ENCODE assay signal across 8 mouse cellular contexts in the genomic region with DNA sequence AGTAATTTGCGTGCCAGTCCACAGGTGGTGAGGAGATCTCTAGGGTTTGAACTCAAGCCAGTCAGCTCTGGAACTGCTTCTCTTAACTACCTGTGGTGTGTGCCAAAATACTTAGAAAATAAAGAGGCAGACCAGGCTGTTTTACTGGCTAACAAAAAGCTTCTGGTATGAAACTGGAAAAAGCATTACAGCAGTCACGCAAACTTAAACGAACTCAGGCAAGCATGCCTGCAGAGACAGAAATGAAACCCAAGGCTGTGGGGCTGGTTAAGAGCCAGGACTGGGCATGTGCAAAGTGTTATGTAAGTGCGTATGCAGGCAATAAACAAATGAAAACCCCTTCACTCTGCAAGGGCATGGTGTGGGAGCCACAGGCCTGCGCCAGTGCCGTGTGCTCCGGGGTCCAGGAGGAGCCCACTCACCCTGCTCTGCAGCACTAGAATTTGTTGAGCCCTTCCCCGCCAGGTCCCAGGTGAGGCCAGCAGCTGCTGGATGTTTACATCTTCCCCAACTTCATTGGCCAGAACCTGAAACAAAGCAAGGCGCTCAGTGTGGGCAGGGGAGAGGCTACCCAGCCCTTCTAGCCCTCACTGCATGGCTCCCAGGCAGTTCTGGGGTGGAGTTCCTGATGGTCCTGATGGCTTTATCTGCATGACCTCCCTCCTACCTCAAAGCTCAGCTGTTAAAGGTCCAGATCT. TPM values are rescaled to one million over a fixed set of nuclear protein-coding genes. Genes with fewer than 3 reads are reported as not detected.
DNase-seq lines count a peak whose midpoint lies in the region; ATAC-seq and TF ChIP-seq lines count a peak whose summit lies in the region.

No protein-coding gene starts in this region.

- no peaks in the 10 kb centered on the region for H3K27me3 ChIP-seq in midbrain, embryonic 15.5 days (replicated peaks)
- H3K27me3 ChIP-seq in thymus, adult 2 months (ENCODE audit: control insufficient read depth, insufficient read depth, low read length), result no peaks in the 10 kb centered on the region

- DNase-seq in adrenal gland, adult 2 months, result peak; percentile 63
- no peak for DNase-seq in adrenal gland, postnatal 4 days (ENCODE audit: low spot score in 2 of 2)
- DNase-seq in layer of hippocampus, adult 2 months (ENCODE audit: low spot score in 2 of 2), result peak; percentile 43 to 61
- no peak for DNase-seq in layer of hippocampus, postnatal 25 days (ENCODE audit: extremely low spot score in 1 of 2, low spot score in 1 of 2)
- peak; percentile 36 to 38 for DNase-seq in cerebellum, postnatal 36 days
- DNase-seq in left cerebral cortex, adult 18-20 months (ENCODE audit: low spot score in 2 of 2), result no peak
- DNase-seq in thymus, adult 2 months, result no peak

- WGBS in midbrain, embryonic 15.5 days, result 77% methylated on average over 9 of the region's 9 CpGs
- 87% methylated on average over 9 of the region's 9 CpGs for WGBS in thymus, adult 2 months

- no peak overlapping the region for H3K4me3 ChIP-seq in layer of hippocampus, adult 2 months
- H3K4me3 ChIP-seq in midbrain, embryonic 15.5 days, result no peak overlapping the region
- H3K4me3 ChIP-seq in thymus, adult 2 months (ENCODE audit: control insufficient read depth, insufficient read depth, low read length), result no peak overlapping the region

- no peaks in the 10 kb centered on the region for H3K9me3 ChIP-seq in midbrain, embryonic 15.5 days

- H3K4me2 ChIP-seq in midbrain, embryonic 15.5 days, result no peak overlapping the region

- no peak for TF ChIP-seq CTCF in layer of hippocampus, adult 2 months (conservative IDR thresholded peaks at IDR 0.05)
- TF ChIP-seq CTCF in thymus, adult 2 months (IDR thresholded peaks at IDR 0.05; ENCODE audit: borderline replicate concordance, control insufficient read depth, extremely low read depth, insufficient read depth, low read length, poor library complexity), result no peak

- no peak for TF ChIP-seq POLR2A in thymus, adult 2 months (IDR thresholded peaks at IDR 0.05; ENCODE audit: control insufficient read depth, extremely low read depth, insufficient read depth, low read length, poor library complexity)

- peak overlapping the region; percentile 95 for H3K27ac ChIP-seq in layer of hippocampus, adult 2 months
- H3K27ac ChIP-seq in midbrain, embryonic 15.5 days, result 0 out of 2 replicates have a peak overlapping the region, but pooled peaks have one; percentile 13
- H3K27ac ChIP-seq in thymus, adult 2 months (ENCODE audit: control insufficient read depth, insufficient read depth, low read length), result no peak overlapping the region

- no peak overlapping the region for H3K9ac ChIP-seq in midbrain, embryonic 15.5 days

- no peak for ATAC-seq in midbrain, embryonic 15.5 days (replicated peaks)

- H3K36me3 ChIP-seq in midbrain, embryonic 15.5 days (replicated peaks), result no peaks in the 10 kb centered on the region
- no peaks in the 10 kb centered on the region for H3K36me3 ChIP-seq in thymus, adult 2 months (ENCODE audit: control insufficient read depth, insufficient read depth, low read length)

- H3K4me1 ChIP-seq in midbrain, embryonic 15.5 days, result peaks cover 11% of the 10 kb centered on the region; the same call in 1 of the 2 replicates
- no peaks in the 10 kb centered on the region for H3K4me1 ChIP-seq in thymus, adult 2 months (replicated peaks; ENCODE audit: control insufficient read depth, insufficient read depth, low read length)

RNA-seq across cellular contexts. Expression of gene Ccdc13, which starts 20.0 kb away (rescaled TPM):
- 1 to 10 TPM in 1 of 2 experiments, under 1 TPM in 1; 0.63 to 1.0 TPM for total RNA-seq in adrenal gland, adult 2 months (2021)
- 0.26 and 1.2 TPM in 2 replicates for polyA plus RNA-seq in adrenal gland, adult 2 months (2012; rRNA removed)
- 1 to 10 TPM; 1.8 to 2.8 TPM for total RNA-seq in adrenal gland, postnatal 4 days (2021)
- total RNA-seq in layer of hippocampus, adult 2 months (2021), result 10 to 100 TPM in 1 of 2 experiments, 1 to 10 TPM in 1; 7.8 to 10.0 TPM
- 1 to 10 TPM; 8.9 to 9.7 TPM for total RNA-seq in layer of hippocampus, postnatal 25 days (2021)
- polyA plus RNA-seq in midbrain, embryonic 15.5 days (2015; fragmentation: Nextera tagmentation; extraction: Ambion mirVana), result 4.1 and 4.2 TPM in 2 replicates
- total RNA-seq in left cerebral cortex, adult 18-20 months (2021), result 1 to 10 TPM; 5.1 to 6.1 TPM
- 0.18 and 0.34 TPM in 2 replicates for polyA plus RNA-seq in thymus, adult 2 months (2012; rRNA removed)

RNA-seq across cellular contexts. Expression of gene Hhatl, which starts 26.9 kb away (rescaled TPM):
- not detected for total RNA-seq in adrenal gland, adult 2 months (2021)
- polyA plus RNA-seq in adrenal gland, adult 2 months (2012; rRNA removed), result 0.13 and 0.17 TPM in 2 replicates
- 1 to 10 TPM; 1.5 to 4.5 TPM for total RNA-seq in adrenal gland, postnatal 4 days (2021)
- total RNA-seq in layer of hippocampus, adult 2 months (2021), result 10 to 100 TPM; 15.6 to 19.9 TPM
- total RNA-seq in layer of hippocampus, postnatal 25 days (2021), result 10 to 100 TPM; 15.1 to 15.5 TPM
- polyA plus RNA-seq in midbrain, embryonic 15.5 days (2015; fragmentation: Nextera tagmentation; extraction: Ambion mirVana), result 0.09 TPM in 1 of 2 replicates, not detected in the other
- total RNA-seq in left cerebral cortex, adult 18-20 months (2021), result 10 to 100 TPM; 15.4 to 25.0 TPM
- 1.1 and 12.5 TPM in 2 replicates for polyA plus RNA-seq in thymus, adult 2 months (2012; rRNA removed)

RNA-seq across cellular contexts. Expression of gene Higd1a, which starts 38.9 kb away (rescaled TPM):
- total RNA-seq in adrenal gland, adult 2 months (2021), result 100 to 1,000 TPM in 1 of 2 experiments, 10 to 100 TPM in 1; 44.6 to 103 TPM
- polyA plus RNA-seq in adrenal gland, adult 2 months (2012; rRNA removed), result 15.4 and 20.8 TPM in 2 replicates
- 10 to 100 TPM; 63.8 to 68.9 TPM for total RNA-seq in adrenal gland, postnatal 4 days (2021)
- 10 to 100 TPM; 84.4 to 88.4 TPM for total RNA-seq in layer of hippocampus, adult 2 months (2021)
- total RNA-seq in layer of hippocampus, postnatal 25 days (2021), result 10 to 100 TPM; 84.7 to 92.8 TPM
- 142 and 144 TPM in 2 replicates for polyA plus RNA-seq in midbrain, embryonic 15.5 days (2015; fragmentation: Nextera tagmentation; extraction: Ambion mirVana)
- total RNA-seq in left cerebral cortex, adult 18-20 months (2021), result 100 to 1,000 TPM in 1 of 2 experiments, 10 to 100 TPM in 1; 96.5 to 107 TPM
- polyA plus RNA-seq in thymus, adult 2 months (2012; rRNA removed), result 9.1 and 17.6 TPM in 2 replicates

RNA-seq across cellular contexts. Expression of gene Klhl40, which starts 41.8 kb away (rescaled TPM):
- not detected for total RNA-seq in adrenal gland, adult 2 months (2021)
- polyA plus RNA-seq in adrenal gland, adult 2 months (2012; rRNA removed), result not detected in 2 replicates
- total RNA-seq in adrenal gland, postnatal 4 days (2021), result 1 to 10 TPM; 1.9 to 3.8 TPM
- total RNA-seq in layer of hippocampus, adult 2 months (2021), result 1 to 10 TPM; 3.3 to 4.6 TPM
- 1 to 10 TPM; 3.3 to 4.4 TPM for total RNA-seq in layer of hippocampus, postnatal 25 days (2021)
- 1.6 and 1.9 TPM in 2 replicates for polyA plus RNA-seq in midbrain, embryonic 15.5 days (2015; fragmentation: Nextera tagmentation; extraction: Ambion mirVana)
- 1 to 10 TPM; 6.2 to 7.2 TPM for total RNA-seq in left cerebral cortex, adult 18-20 months (2021)
- 0.89 and 0.93 TPM in 2 replicates for polyA plus RNA-seq in thymus, adult 2 months (2012; rRNA removed)

Comparison
In these comparisons a context has a peak if more than half of its experiments do, and no peak if none do; other contexts are left out.
1. DNase-seq: peak in adrenal gland, adult 2 months (single experiment), layer of hippocampus, adult 2 months (2 of 2) and cerebellum, postnatal 36 days (2 of 2); none in adrenal gland, postnatal 4 days (0 of 2), layer of hippocampus, postnatal 25 days (0 of 2), left cerebral cortex, adult 18-20 months (0 of 2) and thymus, adult 2 months (single experiment).